Mouse (Mus musculus) heart, postnatal 25 days (tissue): ENCODE results near the gene Reg4. TPM values are rescaled to one million over a fixed set of nuclear protein-coding genes. Genes with fewer than 3 reads are reported as not detected.
A peak's percentile ranks its signal among the peaks of the same experiment; 100 is the strongest.

ENCODE experiments used
- DNase-seq: peaks from one replicate; pipeline ENCODE4 v3.0.0; 2022; ENCODE audit warnings: low spot score
- intact Hi-C: fragments of 180-260 bp; cut with DNase I; formaldehyde crosslinking; loops from one replicate; pipeline ENCODE4 v1.15.1; 2025
- total RNA-seq, 2 experiments: library from RNA; stranded (reverse); gene quantifications; 2 replicates each; pipeline ENCODE4 v1.2.3; 2021

Gene Reg4
- total RNA-seq, result not detected

- DNase-seq, result no peak
- intact Hi-C loops, result no loop called here
Observed at GRCm38 (mm10) chr3:98221856-98222255, at the start of gene Reg4. Reg4 (plus strand) TSS chr3:98222156.

GRCm38 (mm10) chr3:98178340-98178739, 43.6 kb upstream of the Reg4 start:
- intact Hi-C loops, result no loop called here

DNA sequence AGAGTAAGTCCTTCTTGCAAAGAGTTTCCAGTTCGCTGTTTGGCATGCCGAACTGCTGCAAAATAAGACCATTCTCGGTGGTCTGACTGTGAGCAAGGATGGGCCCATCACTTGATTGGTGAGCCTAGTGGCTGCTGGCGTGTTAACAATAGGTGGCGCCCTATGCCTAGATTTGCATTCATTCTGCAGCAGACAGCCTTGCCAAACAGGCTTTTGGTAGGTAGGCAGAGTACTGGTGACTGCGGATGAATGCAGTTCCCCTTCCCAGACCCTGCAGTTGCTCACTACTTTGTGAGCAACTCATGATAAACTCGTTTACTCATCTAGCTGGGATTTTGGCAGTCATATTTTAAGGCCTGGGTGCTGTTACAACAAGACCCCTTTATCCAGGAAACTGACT, 41.2 kb upstream of the Reg4 start:
- DNase-seq, result no peak
- intact Hi-C loops, result no loop called here

More at GRCm38 (mm10) chr3:98178340-98178739, 43.6 kb upstream of the Reg4 start:
- peak; percentile 23 for DNase-seq

GRCm38 (mm10) chr3:98185163-98185714, 36.7 kb upstream of the Reg4 start:
- intact Hi-C loops, result no loop called here
- DNase-seq, result no peak

- DNase-seq, result no peak
- intact Hi-C loops, result no loop called here
Observed at GRCm38 (mm10) chr3:98187777-98188176, 34.2 kb upstream of the Reg4 start.

DNA sequence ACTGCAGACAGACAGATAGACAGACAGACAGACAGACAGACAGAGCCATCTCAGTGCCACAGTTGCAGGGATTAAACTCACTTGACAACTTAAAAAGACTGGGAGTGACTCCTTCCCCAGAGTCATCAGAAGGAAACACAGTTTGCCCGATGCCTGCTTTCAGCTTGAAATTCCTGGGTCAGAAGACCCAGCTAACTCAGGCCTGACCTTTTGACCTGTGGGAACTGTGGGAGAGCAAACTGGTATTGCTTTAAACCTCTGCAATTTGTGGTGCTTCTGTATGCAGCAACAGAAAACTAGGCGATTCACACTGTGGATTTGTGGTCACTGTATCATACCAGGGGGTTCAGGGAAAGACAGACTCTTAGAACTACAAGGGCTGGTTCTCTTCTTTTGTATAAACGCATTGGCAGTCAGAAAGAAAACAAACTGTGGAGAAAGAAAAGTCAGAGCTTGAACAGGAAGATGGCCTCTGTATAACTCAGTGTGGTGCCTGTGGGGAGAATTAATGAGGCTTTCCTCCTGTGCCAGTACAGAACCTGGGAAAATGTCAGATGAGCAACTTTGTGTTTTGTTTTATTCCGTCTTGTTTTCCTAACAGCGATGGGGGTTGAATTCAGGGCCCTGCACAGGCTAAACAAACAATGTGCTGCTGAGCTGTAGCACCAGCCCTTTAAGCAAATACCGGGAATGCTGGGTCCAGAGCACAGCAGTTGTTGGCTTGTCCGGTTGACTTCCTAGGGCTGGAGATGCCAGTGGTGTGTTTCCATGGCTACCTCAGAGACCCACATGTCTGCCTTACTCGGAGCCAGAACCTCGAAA, 24.0 kb upstream of the Reg4 start:
- no peak for DNase-seq
- intact Hi-C loops, result no loop called here

DNA sequence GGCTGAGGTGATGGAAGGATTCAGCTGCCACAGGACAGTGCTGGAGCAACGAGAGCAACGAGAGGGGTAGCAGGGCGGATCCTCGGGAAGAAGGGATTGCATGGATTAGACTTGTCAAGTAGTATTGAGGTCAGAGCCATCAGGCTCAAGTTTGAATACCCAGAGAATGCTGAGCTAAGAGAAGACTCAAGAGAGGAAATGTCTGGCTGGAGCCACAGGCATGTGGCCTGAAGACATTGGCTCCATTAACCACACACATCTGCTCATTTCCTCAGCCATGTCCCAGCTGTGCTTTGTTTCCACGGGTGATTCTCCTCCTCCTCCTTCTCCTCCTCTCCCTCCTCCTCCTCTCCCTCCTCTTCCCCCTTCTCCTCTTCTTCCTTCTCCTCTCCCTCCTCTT, 22.2 kb upstream of the Reg4 start:
- intact Hi-C loops, result no loop called here
- peak; percentile 3 for DNase-seq

DNA sequence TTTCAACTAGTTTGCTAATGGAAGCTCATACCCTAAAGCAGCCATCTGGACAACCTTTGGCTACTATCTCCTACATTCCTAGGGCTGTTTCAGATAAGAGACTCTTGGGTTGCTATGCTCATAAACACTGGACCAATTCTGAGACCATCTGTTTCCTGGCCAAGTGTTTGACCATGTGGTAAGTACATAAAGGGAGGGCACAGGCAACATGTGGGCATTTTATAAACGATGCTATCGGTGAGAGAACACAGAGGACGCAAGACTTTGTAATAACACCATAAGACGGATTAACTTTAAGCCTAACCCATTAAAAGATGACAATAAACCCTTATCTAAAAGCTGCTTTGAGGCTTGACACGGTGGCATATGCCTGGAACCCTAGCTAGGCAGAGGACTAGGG, 18.7 kb upstream of the Reg4 start:
- no peak for DNase-seq
- intact Hi-C loops, result no loop called here

- DNase-seq, result no peak
- intact Hi-C loops, result no loop called here
Observed at GRCm38 (mm10) chr3:98206977-98207376, 15.0 kb upstream of the Reg4 start.

DNA sequence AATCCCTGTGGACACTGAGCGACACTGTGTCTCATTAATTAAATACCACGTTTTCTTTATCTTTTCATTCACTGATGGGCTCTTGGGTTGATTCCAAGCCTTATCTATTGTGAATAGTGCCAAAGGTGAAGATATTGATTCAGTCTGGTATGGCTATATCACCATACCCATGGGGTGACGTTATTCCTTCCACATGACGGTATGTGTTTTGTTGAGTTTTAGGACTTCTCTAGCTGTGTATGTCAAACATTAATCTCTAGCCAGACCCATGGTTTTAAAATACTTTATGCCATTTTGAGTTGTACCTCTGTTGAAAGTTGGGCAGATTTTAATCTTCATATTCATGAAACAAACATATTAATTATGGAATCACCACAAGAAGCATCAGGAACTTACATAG, 12.8 kb upstream of the Reg4 start:
- intact Hi-C loops, result no loop called here
- DNase-seq, result no peak

DNA sequence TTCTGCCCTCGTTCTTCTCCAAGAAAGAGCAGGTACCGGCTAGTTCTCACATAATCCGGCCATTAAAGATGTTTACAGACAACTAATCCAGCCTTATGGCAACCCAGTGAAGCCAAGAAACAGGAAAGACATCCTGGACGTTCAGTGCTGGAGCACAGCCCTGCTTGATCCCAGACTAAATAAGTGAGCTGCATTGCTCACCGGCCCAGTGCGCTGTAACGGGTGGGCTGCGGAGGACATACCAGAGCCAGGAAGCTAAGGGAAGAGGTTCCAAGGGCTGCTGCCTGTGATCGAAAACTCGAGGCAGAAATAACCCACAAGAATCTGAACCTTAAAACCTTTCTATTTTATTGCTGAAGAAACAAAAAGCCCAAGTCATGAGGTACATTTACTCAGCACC, 11.1 kb upstream of the Reg4 start:
- no peak for DNase-seq
- intact Hi-C loops, result no loop called here

DNA sequence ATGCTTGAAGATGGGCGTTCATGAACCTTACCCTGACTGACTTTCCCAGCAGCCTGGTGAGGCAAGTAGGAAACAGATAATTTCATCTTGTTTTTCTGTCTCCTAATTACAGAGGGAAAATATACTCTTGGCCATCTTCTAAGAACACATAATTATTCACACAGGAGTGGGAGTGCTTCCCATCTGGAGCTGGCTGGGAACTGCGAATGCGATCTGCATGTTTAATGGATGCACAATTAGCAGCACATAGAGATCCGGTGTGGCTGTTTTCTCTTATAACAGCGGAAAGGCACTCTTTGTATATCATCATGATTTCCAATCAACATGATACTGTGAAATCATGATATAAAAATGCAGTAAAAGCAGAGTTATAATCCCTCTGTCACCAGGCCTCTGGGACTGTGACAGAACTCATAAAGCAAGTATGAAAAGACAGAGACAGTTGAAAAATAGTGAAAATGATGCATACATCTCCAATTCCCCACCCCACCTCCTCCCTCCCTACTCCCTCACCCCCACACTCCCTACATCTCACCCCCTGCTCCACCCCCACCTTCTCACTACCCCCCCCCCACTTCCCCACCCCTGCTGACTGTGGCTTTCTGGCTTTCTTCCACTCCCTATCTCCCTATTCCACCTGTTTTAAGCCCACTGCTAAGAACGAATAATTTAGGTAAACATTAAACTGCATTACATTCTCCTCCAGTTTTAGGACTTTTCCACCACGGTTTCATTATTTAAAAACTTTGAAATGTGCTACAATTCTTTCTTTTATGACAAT, 10.5 kb upstream of the Reg4 start:
- intact Hi-C loops, result no loop called here

DNA sequence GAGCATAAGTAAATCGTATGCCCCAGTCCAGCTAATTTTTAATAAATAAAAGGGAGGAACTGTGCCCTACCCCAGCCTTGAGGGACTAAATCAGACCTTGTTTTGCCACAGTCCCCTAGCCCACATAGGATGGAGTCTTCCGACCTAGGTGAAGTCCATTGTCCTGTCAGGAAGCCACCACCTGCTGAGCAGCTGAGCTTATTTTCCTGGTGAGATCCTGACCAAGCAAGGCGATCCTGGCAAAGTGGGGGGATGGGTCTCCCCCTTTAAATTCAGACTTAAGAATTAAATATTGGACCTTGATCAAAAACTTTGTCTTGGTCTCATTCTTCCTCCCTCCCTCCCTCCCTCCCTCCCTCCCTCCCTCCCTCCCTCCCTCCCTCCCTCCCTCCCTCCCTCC, 5.7 kb upstream of the Reg4 start:
- intact Hi-C loops, result no loop called here
- DNase-seq, result no peak

More for the DNA sequence above, 10.5 kb upstream of the Reg4 start:
- no peak for DNase-seq

DNA sequence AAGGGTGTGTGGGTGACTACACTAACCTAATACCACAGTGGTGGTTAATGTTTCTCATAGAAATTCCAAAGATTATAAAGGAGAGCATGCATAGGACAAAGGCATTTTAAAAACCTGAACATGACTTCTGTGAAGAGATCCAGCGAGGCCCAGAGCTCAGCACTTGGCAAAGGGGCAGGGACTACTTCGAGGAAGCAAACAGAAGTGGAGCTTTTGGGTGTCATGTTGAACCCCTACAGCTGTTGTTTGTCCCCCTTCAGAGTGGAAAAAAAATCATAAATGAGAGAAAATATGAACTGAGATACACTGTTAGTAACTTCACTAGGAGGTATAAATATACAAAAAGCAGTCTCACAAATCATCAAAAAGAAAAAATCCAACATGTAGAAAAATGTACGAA, 1.3 kb downstream of the Reg4 start:
- DNase-seq, result no peak
- intact Hi-C loops, result no loop called here

DNA sequence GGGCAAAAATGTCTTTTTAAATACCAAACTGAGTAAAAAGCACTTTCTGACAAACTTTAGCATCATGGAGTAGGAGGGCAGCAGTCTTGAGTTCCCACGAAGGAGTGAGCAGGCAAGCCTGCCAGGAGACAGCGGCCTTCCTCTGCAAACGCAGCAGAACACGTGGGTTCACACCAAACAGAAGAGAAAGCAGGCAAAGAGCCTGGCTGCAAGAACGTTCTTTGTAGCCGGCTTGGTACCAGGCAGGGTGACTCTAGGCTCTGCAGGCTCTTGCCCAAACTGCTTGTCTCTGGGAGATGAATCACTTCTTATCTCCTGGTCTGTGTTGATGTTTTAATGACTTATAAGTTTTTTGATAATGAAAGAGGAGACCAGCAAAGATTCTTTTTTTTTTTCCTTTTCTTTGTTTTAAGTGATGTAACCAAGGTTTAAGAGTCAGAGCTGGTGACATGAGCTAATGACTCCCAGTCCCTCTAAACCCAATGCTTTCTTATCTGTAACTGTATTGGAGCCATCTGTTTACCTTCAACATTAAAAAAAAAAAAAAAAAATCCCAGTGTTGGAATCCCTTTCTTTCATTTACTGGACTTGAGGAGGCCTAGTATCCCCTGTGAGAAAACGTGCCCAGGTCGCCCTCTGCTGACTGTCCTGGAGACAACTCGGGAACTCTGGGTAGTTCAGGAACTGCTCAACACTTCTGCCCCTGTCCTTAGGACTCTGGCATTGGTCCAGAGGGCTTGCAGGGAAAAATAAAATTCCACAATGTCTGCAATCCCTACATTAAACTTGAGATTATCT, 2.0 kb downstream of the Reg4 start:
- intact Hi-C loops, result loop anchor here (1.0 kb wide), 1 partner anchor 295 kb away; no protein-coding TSS in a partner anchor
- DNase-seq, result peak; percentile 10

DNA sequence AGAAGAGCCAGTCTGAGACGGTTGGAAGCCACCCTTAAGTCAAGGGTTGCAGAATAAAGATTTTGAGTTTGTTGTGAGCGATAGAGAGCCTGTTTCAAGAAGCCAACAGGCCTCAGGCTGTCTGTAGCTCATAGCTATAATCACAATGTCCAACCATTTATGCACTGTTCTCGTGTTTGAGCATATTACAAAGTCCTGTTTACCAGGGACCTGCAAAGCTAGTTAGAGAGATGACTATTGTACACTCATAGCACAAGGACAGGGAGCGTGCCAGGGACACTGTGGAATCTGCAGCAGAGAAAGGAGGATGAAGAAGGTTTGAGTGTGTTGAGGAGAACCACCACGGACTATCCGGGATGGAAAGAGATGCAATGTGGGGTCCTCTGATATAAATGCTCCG, 3.0 kb downstream of the Reg4 start:
- no peak for DNase-seq
- intact Hi-C loops, result loop anchor here (1.0 kb wide), 1 partner anchor 296 kb away; no protein-coding TSS in a partner anchor

GRCm38 (mm10) chr3:98225746-98226145, 3.8 kb downstream of the Reg4 start:
- DNase-seq, result no peak
- intact Hi-C loops, result no loop called here

DNA sequence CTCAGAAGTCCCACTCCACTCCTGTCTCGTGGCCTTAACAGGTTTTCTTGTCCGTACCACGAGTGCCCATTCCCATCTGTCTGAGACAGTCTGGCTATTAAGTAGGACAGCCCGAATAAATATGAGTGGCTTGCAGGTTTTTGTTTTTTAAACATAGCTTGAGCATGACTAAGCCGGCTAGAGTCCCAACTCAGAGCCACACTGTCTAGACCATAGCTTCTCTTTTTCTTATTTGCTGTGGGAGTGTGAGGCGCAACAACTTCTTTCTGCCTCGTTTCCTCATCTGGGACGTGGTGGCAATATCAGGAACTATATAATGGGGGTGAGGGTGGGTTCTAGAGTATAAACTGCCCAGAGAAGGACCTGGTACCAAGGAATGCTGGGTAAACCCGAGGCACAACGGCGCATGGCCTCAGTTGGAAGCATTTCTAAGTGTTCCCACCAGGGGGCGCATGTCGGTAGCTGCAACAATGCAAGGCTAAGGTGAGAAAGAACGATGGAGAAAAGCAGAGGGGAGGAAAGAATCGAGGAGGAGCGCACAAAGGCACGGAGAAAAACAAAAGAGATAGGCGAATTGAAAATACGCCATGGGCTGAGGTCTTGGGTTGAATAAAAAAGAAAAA, 5.1 kb downstream of the Reg4 start:
- DNase-seq, result peak; percentile 17
- intact Hi-C loops, result loop anchor here (1.0 kb wide), 1 partner anchor 86 kb away; no protein-coding TSS in a partner anchor

GRCm38 (mm10) chr3:98227763-98228162, 5.8 kb downstream of the Reg4 start:
- DNase-seq, result no peak
- intact Hi-C loops, result loop anchor here (1.0 kb wide), 1 partner anchor 86 kb away; no protein-coding TSS in a partner anchor
